Mouse (Mus musculus) left cerebral cortex, postnatal 4 days (tissue): Measurements from ENCODE around the gene Ino80d. TPM values are rescaled to one million over a fixed set of nuclear protein-coding genes. Genes with fewer than 3 reads are reported as not detected.

Source experiments
- DNase-seq: peaks from one replicate; pipeline ENCODE4 v3.0.0-alpha.2; 2022
- intact Hi-C: fragments of 180-260 bp; cut with DNase I; formaldehyde crosslinking; loops from one replicate; pipeline ENCODE4 v1.15.1; 2025
- total RNA-seq, 2 experiments: library from RNA; stranded (reverse); gene quantifications; 2 replicates each; pipeline ENCODE4 v1.2.3; 2021

Ino80d gene
- total RNA-seq, 2 experiments from 2014 or later, result 32.0 to 32.7 TPM

DNA sequence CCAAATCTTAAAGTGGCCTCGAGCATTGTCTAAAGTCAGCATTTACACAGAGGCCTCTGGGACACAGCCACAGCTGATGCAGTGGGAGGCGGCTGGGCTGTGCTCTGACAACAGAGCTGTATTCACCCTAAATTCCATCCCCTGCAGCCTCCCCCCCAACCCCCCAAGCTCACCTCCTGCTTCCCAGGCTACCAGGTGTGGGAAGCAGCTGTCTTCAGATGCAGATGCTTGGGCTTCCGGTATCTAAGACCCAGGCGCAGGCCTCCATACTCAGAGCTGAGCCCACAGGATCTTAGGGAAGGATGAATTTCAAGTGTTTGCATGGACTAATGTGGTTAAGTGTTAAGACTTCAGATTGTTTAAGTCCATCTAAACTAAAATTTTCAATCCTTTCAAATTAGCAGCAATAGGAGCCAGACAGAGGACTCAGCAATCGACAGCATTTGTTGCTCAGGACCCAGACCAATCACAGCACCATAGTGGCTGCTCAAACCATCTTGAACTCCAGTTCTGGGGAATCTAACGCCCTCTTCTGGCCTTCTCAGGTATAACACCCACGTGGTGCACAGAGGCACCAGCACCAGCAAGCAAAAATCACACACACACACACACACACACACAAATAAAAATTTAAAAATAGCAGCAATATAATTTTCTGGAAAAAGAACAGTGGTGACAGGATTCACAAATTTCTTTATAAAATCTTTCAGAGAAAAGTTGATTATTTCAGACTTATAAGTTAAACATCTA, 3.8 kb downstream of the Ino80d start:
- intact Hi-C loops, result no loop called here
- DNase-seq, result peak; percentile 40

DNA sequence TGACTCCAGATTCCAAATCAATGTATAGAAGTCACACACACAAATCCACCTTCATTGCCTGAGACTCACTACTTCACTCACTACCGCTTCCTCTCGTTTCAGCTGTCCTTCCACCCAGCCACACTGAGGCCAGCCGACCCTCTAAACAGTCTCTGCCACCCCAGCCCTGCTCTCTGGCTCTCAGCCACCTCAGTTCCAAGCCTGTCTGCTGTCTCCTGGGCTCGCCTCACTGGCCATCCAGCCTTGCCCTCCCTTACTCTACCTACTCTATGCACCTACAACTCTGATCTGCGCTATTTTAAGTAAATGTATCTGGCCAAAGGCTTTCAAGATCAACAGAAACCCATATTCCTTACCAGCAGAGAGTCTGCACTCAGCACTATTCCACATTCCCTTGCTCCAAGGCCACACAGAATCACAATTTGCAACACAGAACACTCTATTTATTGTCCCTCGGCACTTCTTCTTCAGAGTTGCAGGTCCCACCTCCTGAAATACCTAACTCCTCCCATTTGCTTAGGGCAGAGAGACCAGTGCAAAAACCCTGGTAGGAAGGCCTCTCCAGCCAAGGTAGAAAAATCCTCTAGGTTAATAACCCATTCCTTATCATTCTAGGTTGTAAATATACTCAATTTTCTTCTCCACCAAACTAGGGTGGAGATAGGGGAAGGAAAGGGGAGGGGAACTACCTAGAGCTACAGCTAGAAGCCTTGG, 6.7 kb downstream of the Ino80d start:
- DNase-seq, result peak; percentile 31
- intact Hi-C loops, result no loop called here

DNA sequence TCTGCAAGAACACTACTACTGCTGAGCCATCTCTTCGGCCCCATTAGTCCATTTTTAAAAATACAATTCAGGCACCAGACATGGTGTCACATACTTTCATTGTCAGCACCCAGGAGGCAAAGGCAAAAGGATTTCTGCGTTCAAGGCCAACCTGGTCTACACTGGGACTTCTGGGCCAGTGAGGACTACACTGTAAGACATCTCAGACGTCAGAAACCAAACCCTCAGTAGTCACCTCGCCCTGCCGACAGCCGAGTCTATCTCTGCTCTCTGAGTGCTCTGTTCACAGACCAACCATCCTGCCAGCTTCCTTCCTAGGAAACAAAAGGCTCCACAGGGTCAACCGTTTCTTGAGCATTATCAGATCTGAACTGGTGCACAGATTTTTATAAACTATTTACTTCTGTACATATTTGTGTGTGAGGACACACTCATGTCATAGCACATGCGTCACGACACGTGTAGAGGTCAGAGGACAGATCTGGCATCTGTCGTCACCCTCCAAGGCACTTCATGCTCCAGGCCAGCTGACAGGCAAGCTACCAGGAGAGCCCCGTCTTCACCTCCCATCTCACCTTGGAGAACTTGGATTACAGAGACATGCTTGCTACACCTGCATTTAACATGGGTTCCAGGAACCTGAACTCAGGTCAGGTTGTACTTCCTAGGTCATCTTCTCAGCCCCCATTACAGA, 11.6 kb downstream of the Ino80d start:
- intact Hi-C loops, result no loop called here
- no peak for DNase-seq

DNA sequence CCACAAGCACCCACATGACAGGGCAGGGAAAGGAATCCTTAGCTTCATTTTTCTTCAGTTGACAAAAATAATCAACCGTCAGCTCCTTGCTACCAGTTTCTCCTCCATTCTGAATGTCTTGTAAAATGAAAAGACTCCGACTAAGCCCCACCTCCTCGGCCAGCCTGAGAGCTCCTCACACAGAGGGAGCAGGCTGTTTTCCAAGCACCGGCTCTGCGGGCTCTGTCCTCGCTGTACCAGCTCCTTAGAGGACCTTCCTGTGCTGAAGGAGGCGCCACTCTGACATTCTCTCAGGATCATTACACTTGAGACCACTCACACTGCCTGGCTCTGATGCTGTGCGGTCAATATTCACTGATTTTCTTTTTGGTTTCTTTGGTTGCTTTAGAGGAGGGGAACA, 14.3 kb downstream of the Ino80d start:
- DNase-seq, result no peak
- intact Hi-C loops, result no loop called here

DNA sequence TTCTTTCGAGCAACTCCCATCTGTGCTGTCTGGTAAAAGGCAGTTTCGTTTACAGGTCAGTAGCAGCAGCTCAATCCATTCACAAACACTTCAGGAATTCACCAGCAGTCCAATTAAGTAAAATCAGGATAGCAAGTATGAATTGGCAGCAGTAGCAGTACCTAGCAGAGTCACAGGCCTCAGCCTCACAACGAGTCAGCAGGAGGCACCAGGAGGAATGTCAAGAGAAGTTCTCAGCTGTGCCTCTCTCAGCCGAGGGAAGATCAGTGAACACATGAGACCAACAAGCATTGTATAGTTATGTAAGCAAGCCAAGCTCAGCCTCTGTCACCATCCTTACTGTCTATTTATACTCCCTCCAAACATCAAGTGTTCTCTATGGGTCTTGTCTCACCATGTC, 15.6 kb downstream of the Ino80d start:
- DNase-seq, result no peak
- intact Hi-C loops, result no loop called here

DNA sequence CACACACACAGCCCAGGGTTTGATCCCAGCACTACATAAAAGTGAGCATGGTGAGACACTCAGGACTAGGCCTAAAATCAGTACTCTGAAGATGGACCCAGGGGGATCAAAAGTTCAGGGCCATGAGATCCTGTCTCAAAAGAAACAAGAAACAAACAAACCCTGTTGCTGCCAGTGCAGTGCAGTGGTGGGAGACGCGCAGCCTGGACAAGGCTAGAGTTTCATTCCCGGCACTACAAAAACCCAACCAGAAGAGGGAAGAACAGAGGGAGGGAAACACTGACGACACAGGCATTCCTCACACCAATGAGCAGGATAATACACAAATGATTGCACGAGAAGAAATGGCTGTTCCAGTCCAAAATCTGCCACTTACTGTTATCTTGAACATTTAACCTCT, 18.4 kb downstream of the Ino80d start:
- intact Hi-C loops, result no loop called here
- DNase-seq, result no peak

DNA sequence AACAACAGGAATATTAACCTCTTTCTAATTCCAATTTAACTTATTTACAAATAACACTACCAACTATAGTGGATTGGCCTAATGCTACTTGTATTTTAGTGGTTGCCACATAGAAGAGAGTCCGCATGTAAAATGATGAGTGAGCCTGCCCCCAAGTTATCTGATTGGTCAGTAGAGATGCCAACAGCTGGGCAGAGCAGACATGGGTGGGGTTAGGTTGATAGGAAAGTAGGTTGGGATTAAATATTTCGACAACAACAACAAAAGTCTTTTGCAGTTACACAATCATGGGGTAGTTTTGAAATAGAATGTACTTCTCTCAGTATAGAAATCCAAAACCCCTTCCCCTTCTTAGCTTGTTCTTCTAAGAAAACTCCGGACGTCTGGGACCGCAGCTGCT, 24.7 kb downstream of the Ino80d start:
- DNase-seq, result no peak
- intact Hi-C loops, result no loop called here

DNA sequence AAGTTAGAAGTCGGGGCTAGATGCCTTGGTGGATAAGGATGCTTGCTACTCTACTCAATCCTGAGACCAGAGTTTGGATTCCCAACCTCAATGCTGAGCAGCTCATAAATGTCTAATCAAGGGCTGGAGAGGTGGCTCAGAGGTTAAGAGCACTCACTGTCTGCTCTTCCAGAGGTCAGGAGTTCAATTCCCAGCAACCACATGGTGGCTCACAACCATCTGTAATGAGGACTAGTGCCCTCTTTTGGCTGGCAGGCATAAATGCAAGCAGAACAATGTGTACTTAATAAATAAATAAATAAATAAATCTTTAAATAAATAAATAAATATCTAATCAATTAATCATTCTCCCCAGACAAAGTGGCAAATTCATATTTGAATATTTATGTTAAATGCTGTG, 25.9 kb downstream of the Ino80d start:
- intact Hi-C loops, result no loop called here
- no peak for DNase-seq

DNA sequence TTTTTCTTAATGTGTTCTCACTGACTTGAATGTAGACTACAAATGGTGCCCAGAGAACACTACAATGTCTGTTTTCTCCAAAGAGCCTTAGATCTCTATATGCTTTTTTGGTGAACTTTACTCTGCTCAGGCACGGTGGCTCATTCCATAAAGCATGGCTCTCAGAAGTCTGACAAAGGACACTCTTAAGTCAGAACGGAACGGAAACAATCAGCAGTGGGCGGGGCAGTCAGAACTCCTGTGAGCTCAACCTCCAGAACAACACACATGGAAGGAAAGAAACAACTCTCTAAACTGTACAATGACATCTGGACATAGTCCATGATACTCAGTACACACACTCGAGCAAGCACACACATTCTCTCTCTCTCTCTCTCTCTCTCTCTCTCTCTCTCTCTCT, 34.2 kb downstream of the Ino80d start:
- intact Hi-C loops, result no loop called here

DNA sequence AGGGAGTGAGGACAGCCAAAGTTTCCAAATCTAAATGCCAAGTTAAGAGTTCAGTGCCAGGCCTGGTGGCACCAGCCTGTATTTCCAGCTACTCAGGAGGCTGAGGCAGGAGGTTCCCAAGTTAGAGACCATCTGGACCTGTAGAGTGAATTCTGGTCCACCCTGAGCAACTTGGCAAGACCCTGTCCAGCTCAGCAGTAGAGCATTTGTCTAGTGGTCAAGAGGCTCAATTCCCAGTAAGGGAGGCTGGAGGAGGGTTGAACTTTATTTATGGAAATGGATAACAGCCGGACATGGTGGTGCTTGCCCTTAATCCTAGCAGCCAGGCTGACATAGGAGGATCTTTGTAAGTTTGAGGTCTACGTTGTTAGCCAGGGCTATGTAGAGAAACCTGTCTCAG, 38.1 kb downstream of the Ino80d start:
- intact Hi-C loops, result no loop called here
- no peak for DNase-seq

More for the DNA sequence above, 34.2 kb downstream of the Ino80d start:
- DNase-seq, result no peak

DNA sequence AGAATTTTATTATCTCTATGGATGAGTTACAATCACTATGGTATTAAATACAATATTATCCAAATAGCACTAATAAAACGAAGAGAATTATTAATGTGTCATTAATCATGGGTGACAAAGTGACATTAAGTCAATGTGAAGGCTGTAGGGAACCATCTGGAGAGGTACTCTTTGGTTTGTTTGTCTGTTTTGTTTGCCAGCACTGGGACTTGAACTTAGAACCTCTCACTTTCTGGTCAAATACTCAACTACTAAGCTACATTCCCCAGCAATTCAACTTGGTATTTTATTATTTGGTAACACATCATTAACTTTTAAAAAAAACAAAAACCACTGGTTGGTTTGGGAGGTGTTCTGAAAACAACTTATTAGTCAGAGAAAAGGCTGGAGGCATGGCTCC, 43.1 kb downstream of the Ino80d start:
- no peak for DNase-seq
- intact Hi-C loops, result no loop called here

DNA sequence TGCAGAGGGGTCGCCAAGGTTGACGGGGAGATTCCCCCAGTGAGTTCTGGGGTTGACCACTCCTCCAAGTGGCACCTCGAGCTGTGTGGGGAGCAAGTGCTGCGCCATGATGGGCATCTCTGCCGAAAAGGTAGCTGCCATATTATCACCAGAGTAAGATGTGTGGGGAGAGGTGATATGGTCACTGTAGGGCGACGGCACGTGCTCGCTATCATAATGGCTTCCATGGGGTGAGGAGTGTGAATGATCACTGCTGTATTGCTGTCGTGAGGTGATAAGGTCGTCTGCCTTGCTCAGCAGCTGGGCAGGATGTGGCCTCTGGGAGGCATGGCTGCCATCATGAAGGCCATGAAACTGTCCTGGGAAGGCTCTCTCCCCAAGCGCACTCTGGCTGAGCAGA, 56.1 kb downstream of the Ino80d start:
- DNase-seq, result no peak
- intact Hi-C loops, result no loop called here

DNA sequence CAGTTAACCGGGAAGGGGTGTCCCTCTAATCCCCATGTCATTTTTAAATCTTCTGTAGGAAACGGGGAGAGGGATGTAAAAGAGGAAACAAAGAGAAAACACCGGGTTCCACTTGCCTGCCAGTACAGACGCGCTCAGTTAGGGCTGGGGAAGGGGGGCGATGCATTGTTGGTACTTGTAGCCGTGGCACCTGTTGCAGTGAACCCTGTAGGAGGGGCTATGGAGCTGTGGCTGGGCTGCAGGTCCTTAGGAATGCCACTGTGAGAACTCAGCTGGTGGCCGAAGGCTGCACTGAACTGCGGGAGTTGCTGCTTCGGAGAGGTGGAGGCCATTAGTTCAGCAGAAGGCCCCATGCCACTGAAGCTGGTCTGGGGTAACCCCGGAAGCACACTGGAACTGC, 56.6 kb downstream of the Ino80d start:
- intact Hi-C loops, result no loop called here
- peak; percentile 8 for DNase-seq

DNA sequence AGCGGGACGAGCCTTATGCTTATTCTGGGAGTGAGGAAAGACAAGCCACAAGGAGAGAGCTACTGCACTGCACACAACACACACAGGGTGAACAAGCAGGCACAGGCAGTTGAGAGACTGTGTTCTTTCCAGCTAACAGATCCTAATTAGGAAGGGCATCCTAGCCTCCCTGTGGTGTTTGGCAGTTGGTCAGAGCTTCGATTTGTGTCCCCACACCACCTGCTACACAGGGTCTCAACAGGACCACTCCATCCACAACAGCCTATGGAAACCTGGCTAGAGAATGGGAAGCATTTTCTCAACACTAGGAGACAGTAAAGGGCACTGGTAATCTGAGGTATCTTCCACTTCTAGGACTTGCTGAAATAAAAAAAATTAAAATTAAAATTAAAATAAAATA, 57.1 kb downstream of the Ino80d start:
- peak; percentile 94 for DNase-seq
- intact Hi-C loops, result no loop called here

DNA sequence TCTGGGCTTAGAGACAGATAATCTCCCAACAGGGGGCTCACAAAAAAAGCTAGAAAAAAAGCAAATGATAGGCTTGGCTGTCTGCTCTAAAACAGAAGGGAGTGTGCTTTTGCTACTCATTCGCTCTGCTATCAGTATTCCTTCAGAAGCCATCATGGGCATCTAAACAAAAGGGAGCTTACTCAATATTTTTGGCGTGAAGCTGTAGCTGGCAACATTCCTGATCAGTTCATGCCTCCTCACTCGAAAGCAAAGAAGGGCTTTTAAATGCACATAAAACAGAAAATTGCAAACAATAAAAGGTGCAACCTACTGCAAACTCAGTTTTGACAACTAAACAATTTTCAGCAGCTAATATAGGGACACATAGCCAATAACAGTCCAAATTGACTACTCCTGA, 59.1 kb downstream of the Ino80d start:
- DNase-seq, result peak; percentile 23

DNA sequence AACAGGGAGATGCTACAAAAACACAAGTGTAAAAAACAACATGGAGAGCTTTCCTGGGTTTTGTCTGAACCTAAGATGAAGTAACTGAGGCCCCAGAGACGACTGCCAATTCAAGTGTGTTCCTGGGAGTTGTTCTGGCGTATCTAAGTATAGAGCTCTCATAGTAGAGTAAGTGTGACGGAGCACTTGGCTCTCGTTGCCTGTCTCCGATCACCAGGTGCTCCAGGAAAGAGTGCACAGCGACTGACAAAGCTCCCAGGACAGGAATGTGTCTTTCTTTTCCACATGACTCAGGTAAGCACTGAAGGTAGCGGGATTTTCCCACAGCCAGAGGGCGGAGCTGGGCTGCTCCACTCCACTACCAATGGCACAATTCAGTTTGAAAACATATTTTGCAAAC, 63.6 kb downstream of the Ino80d start:
- intact Hi-C loops, result no loop called here

More for the DNA sequence above, 59.1 kb downstream of the Ino80d start:
- intact Hi-C loops, result no loop called here

DNA sequence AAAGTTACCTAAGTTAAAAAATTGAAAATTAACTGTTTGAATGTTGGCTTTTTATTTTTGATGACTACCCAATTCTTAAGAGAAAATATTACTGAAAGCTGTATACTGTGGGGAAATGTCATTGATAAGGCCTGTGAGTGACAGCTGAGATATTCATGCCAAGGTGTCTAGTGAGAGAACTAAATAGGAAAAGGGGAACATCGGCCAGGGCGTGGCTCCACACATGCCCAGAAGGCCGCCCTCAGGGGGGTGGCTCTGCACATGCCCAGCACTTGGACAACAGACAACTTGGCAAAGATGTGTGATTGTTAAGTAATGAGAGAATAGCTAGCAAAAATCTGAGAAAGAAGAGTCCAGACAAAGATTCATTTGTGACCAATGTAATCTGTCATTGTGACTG, 64.5 kb downstream of the Ino80d start:
- intact Hi-C loops, result no loop called here
- DNase-seq, result peak; percentile 88

More for the DNA sequence above, 63.6 kb downstream of the Ino80d start:
- DNase-seq, result no peak

DNA sequence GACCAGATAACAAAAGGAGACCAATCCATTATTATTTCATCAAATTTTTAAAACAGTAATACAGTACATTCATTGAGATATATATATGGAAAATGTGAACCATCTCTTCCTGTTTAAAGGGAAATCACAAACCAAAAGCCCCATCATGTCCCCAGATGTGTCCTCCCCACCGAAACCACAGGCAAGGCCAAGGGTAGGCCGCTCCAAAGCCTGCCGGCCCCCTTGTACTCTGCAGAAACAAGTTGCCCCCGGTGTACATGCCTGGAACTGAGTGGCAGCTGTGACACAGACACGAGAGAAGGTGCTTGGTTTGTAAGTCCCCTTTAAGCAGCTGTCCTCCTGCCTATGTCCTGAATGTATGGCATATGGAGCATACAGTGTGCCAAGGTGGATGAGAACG, 66.5 kb downstream of the Ino80d start:
- peak; percentile 21 for DNase-seq
- intact Hi-C loops, result no loop called here

DNA sequence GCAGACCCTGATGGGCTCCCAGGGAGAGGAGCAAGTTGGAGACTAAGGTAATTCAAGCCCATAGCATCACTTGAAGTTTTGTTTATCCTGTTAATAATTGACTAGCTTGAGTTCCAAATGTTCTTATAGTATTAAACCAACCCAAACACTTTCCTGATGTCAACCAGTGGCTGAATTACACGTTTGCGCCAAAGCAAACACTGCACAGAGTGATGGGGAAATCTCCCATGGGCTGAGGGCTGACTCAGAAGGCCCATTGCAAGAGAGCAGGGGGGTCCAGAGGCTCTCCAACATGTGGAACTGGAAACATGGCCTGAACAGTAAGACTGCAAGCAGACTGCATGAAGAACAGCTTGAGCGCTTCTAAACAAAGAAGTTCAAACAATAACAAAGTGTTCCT, 81.5 kb downstream of the Ino80d start:
- DNase-seq, result no peak
- intact Hi-C loops, result no loop called here

DNA sequence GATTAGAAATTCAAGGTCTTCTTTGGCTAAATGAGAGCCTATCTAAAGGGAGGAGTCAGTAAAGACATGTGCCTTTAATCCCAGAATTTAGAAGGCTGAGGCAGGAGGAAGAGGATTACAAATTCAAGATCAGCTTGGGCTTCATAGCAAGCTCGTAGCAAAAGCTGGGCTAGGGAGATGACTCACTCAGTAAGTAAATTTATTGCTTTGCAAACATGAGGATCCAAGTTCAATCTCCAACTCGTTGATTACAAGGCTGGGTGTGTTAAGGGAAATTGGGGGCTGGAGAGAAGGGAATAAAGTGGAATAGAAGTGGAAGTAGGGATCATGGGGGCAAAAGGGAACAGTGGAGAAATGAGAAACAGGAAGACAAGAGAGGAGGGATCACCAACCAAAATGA, 94.6 kb downstream of the Ino80d start:
- intact Hi-C loops, result no loop called here
- DNase-seq, result no peak

DNA sequence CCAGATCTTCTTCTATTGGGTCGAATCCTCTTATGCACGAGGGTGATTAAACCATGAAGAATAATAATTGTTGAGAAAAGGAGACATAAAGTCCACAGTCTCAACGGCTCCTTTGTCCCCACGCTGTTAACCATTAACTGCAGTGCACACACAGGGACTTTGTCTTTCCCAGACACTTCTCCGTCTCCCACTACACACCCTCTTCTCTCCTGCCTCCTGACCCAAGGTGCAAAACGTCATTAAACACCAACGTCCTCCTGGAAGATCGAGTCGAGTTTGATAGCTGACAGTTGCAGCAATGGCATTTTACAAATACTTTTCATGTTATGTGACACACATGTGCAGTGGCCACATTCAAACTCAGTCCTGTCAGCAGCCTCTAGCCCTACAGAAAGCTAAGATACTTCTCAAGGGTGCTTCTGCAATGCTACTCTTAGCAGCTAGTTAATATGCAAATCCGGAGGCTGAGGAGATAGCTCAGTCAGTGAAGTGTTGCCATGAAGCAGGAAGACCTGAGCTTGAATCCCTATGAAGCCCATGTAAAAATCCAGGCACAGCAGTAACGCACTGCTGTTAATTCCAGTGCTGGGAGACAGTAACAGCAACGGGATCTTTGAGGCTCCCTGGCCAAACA, 109.3 kb downstream of the Ino80d start:
- intact Hi-C loops, result no loop called here
- DNase-seq, result no peak
